Mouse (Mus musculus) thymus, postnatal 25 days (tissue): ENCODE results near the gene Zcchc8.
"Not testable (repeated sequence)": the region's sequence is repeated elsewhere in the genome, so short reads cannot be mapped to it uniquely, and the experiment has no call there.

Experiments used
- DNase-seq: peaks from one replicate; pipeline ENCODE4 v3.0.0; 2022

The Zcchc8 gene

DNA sequence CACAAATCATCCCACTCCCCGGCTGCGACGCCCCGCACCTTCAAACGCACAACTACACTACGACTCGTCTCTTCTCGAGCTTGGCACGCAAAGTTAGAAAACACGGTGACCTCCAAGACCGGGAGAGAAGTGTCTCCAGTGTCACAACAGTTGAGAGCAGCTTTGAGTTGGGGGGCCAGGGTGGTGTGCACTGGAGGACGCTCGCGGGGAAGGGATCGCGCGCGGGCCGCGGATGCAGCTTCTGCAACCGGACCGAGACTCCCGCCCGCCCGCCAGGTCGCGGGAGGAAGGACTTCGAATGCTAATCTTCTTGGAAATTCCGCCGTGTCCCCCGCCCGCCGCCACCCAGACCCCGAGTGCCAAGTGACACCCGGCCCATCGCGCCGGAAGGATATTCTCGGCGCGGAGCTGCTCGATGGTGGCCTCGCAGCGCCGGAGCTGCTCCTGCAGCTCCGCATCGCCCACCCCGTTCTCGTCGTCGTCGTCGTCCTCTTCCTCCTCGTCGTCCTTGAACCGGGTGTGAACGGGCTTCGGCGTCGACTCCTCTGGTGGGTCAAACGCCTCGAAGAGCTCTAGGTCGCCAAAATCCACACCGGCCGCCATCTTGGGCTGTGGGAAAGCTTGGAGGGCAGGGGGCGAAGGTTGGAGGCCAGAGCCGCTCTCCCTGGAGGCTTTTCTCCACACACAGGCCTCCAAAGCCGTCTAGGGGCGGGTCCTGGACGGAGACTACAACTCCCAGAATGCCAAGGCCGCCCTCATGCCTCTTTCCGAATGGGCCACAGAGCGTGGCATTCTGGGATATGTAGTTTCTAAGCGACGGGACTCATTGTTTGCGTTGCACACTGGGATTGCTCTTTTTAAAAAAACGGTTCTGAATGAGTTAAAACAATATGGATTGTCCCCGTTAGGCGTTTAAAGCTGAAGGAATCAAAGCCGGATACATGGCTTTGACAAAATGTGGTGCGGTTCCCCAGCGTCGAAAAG is at the start of gene Zcchc8:
Gene Zcchc8, minus strand, starts transcription at position 773 of the 984 bp plus-strand sequence.
- peak; percentile 96 for DNase-seq

- not testable (repeated sequence) for DNase-seq
Measured at GRCm38 (mm10) chr5:123766455-123766854, 45.6 kb upstream of the Zcchc8 start.

DNA sequence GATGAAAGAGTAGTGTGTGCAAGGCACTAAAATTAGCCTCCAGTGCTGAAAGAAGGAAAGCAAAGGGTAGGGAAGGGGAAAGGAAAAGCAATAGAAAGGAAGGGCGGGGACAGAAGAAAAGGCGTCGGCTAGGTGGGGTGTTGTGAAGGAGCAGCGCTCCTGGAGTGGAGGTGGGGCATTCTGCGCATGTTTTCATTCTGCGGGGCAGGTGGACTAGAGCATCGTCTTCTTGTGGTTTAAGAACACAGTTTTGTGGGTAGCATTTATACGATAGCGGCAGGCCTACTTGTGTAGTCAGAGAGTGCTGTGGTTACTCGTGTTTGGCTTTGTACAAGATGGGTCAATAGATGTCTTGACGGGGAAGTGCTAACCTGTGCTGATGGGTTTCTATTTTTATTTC is 44.6 kb upstream of the Zcchc8 start:
- DNase-seq = no peak

DNA sequence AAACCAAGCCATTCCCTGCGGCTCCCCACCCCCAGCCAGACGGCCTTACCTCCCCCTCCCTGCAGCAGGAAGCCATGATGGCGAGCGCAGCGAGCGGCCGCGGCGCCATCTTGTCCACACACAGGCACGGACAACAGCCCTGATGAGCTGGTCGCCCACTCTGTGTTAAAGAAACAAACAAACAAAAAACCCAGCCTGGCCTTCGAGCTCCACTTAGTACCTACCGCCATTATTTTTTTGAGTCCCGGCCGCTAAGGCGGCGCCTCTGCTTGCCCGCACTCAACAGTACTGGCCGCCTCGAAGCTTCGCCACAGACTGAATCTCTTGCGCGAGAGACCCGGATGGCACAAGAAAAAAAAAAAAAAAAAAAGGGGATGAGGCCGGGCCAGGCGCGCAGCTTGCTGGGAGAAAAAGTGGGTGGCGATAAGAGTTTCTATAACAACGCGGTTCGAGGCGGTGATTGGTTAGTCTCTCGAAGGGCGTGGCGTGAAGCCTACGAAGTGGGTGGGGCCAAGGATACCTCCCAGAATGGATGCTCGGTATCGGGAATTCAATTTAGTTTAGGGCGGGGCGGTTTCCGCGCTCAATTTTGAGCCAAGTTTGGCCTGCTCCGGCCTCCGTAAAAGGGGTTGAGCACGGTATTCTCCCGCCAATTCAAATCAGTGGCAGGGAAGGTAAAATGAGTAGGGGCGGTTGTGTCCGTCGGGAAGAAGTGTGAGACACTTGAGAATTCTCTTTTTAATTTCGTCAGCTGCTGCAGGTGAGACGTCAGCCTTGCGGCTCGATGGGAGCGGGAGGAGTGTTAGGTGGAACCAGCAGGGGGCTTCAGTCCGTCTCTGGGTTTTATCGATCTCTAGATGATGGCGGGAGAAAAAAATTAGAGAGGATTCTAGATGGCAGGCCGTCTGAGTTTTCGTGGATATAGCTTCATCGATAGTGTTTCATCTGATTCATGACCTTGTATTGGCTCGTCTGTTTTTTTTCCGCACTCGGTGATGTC is 28.5 kb upstream of the Zcchc8 start, which contains the start of the genes Rsrc2 and Kntc1:
Gene Rsrc2, minus strand, starts transcription at position 350 of the 1,000 bp plus-strand sequence.
Gene Kntc1, plus strand, starts transcription at position 652 of the 1,000 bp plus-strand sequence.
- peak; percentile 99 for DNase-seq

GRCm38 (mm10) chr5:123748339-123749064 is 27.6 kb upstream of the Zcchc8 start:
- DNase-seq = peak; percentile 9

GRCm38 (mm10) chr5:123747604-123748003 is 26.7 kb upstream of the Zcchc8 start:
- DNase-seq = no peak

- no peak for DNase-seq
Measured at GRCm38 (mm10) chr5:123746253-123746652, 25.4 kb upstream of the Zcchc8 start.

GRCm38 (mm10) chr5:123744358-123744757 is 23.5 kb upstream of the Zcchc8 start:
- DNase-seq = no peak

- DNase-seq = no peak
Measured at GRCm38 (mm10) chr5:123730981-123731380, 10.1 kb upstream of the Zcchc8 start.

- not testable (repeated sequence) for DNase-seq
Measured at GRCm38 (mm10) chr5:123723816-123724215, 2.9 kb upstream of the Zcchc8 start.

- no peak for DNase-seq
Measured at GRCm38 (mm10) chr5:123714622-123715021, 6.3 kb downstream of the Zcchc8 start.

DNA sequence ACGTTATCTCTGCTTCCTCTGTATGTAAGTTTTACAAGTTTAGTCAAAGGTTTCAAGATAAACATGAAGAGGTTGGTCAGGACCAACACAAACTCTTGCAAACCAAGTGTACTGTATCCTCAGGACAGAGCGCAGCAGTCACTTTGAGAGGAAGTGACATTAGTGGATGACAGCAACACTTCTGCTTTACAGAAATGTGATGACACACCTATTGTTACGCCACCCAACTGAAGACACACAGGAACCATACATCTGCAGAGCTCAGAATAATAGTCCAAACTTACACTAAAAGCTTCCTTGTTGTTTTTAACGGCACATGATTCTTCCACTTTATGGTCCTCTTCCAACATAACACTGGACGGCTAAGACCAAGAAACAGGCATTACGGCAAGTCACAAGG is 7.1 kb downstream of the Zcchc8 start:
- DNase-seq = no peak

DNA sequence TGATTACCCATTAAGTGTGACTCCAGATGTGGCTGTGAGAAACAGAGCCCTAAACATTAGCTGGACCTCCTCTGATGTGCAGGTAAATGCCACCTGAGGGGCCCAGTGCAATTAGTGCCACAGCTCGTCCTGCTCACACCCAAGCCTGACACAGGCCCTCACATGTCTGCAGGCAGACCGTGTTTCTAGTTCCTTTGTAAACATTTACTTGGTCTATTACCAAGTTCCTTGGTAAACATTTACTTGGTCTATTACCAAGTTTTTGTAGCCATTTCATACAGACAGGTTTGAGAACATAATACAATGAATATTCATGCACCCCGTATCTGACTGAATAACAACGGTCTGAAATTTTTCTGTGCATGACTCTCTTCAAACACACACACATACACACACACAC is 11.3 kb downstream of the Zcchc8 start:
- DNase-seq = no peak

DNA sequence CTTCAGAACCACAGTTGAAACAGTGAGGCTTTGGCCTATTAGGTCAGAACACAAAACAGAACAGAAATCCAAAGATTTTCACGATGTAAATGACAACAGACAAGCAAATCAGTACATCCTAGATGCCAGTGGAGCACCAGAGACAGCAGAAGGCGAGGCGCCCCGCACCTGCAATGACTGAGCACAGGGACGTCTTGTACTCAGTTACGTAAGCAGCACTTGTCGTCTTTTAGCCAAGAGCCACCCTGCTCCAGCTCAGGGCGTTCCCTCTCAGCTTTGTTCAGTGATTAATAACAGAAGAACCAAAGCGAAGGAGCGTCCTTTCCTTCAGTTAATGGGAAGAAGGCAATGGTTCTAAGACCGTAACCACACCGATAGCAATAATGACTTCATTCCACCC is 12.3 kb downstream of the Zcchc8 start:
- DNase-seq = no peak

- no peak for DNase-seq
Measured at GRCm38 (mm10) chr5:123700625-123701024, 20.3 kb downstream of the Zcchc8 start.

GRCm38 (mm10) chr5:123699198-123699597 is 21.7 kb downstream of the Zcchc8 start:
- DNase-seq = peak; percentile 70

GRCm38 (mm10) chr5:123696961-123697360 is 23.9 kb downstream of the Zcchc8 start:
- DNase-seq = no peak

DNA sequence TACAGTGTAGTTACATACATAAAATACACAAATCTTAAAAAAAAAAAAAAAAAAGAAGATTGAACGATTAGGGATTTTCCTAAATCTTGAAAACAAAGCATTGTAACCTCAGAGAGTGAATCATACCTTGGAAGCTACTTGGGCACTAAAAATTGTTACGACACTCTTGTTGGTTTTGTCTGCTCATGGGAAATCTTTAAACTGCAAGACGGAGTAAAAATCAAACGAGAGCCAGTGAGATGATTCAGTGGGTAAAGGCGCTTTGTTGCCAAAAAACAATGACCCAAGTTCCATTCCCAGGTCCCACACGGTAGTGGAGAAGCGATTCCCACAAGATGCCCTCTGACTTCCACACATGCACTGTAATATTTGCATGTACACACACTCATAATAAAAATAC is 24.7 kb downstream of the Zcchc8 start:
- DNase-seq = no peak

GRCm38 (mm10) chr5:123694468-123694867 is 26.4 kb downstream of the Zcchc8 start:
- no peak for DNase-seq

DNA sequence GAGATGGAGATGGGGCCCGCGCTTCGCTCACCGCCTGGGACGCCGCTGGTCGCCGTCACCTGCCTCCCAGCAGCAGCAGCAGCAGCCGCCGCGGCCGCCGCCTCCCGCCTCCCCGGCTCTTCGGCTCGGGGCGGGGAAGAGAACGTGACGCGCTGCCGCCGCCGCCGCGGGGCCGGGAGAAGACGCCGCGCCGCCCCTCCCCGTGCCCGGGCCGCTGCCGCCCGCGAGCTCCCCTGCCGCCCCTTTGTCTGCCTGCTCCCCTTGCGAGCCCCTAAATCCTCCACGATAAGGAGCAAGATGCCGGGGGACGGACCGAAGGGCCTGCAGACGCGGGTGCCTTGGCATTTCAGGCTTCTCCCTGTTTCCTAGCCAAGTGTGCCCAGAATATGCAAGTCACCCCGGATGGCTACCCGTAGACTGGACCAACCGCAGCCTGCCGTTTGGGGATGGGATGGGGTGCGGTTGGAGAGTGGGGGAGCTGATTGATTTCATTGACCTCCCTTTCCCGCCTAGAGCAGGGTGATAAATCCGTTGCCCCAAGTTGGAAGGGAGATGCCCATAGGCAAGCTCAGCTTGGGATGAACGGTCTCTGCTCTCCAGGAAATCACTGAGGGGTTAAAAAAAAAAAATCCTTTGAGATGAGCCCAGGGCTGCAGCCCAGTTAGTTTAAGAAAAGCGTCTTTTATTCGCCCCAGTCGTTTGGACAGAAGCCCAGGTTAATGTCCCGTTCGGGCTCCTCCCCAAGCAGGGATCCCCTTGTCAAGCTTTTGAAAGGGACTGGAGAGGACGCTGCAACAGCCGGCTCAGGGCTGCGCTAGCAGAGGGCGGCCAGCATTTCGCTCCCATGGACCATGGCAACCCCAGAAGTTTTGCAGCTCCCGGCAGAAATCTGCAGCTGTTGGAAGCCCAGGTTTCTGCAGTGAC is 36.4 kb downstream of the Zcchc8 start, which contains the start of gene Clip1:
Gene Clip1, minus strand, starts transcription at position 398 of the 924 bp plus-strand sequence.
- DNase-seq = no peak
